Mouse (Mus musculus) forebrain, embryonic 12.5 days (tissue): ENCODE data around the gene Itgb3bp. TPM values are rescaled to one million over a fixed set of nuclear protein-coding genes. Genes with fewer than 3 reads are reported as not detected.
A peak's percentile ranks its signal among the peaks of the same experiment; 100 is the strongest.

Experiments
- ATAC-seq: fragments of 200-750 bp; cut with Nextera tagmentation; 2 replicates; pipeline ENCODE4 v1.8.0; 2017; ENCODE audit warnings: moderate TSS enrichment; ENCODE audit not compliant: low FRiP score
- H3K27ac ChIP-seq: fragments of 300-500 bp; sonication (generic); 2 replicates; pipeline ENCODE4 v1.5.1; 2016; ENCODE audit warnings: mild to moderate bottlenecking
- H3K27me3 ChIP-seq: fragments of 300-500 bp; sonication (generic); 2 replicates; pipeline ENCODE4 v1.6.1; 2016; ENCODE audit warnings: mild to moderate bottlenecking
- H3K36me3 ChIP-seq: fragments of 300-500 bp; sonication (generic); replicated peaks from 2 replicates; pipeline ENCODE4 v1.6.1; 2016; ENCODE audit warnings: mild to moderate bottlenecking
- H3K4me1 ChIP-seq: fragments of 300-500 bp; sonication (generic); 2 replicates; pipeline ENCODE4 v1.6.1; 2016
- H3K4me2 ChIP-seq: fragments of 300-500 bp; sonication (generic); 2 replicates; pipeline ENCODE4 v1.6.1; 2016; ENCODE audit warnings: mild to moderate bottlenecking, moderate library complexity
- H3K4me3 ChIP-seq: fragments of 300-500 bp; sonication (generic); replicated peaks from 2 replicates; pipeline ENCODE4 v1.5.1; 2016; ENCODE audit warnings: mild to moderate bottlenecking
- H3K9ac ChIP-seq: fragments of 300-500 bp; sonication (generic); 2 replicates; pipeline ENCODE4 v1.6.1; 2016; ENCODE audit warnings: mild to moderate bottlenecking
- H3K9me3 ChIP-seq: fragments of 300-500 bp; sonication (generic); 2 replicates; pipeline ENCODE4 v1.6.1; 2016
- WGBS: fragments of 180-500 bp; shearing (Covaris S2); methylation state at CpG from one replicate; pipeline ENCODE4 v1.1.7; 2016; 5-methylcytosine and 5-hydroxymethylcytosine counted together
- polyA plus RNA-seq: library from polyadenylated mRNA; unstranded; fragments of >200 nt; fragmentation: Nextera tagmentation; extraction: Ambion mirVana; gene quantifications from 2 replicates; pipeline ENCODE4 v1.2.1, GENCODE M21; 2016

Gene Itgb3bp
- polyA plus RNA-seq, 1 experiment from 2014 or later, result 54.3 TPM

DNA sequence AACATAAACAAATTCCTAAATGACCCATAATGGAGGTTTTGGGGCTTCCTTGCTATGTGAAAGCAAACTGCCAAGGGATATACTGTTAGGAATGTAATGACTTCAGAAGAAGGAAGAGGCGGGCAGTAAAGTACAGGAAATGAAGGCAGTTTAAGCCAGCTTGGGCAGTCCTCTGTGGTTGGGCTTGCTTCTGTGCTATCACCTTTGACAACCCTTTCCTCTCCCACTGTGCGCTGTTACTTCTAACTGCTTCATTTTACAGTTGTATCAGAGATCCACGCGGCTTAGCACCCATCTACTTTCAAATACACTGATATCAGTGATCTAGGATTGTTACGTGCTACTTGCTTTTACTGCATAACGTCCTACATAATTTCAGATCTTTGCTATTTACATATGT is 137.2 kb downstream of the Itgb3bp start:
- H3K4me2 ChIP-seq, result no peak overlapping the region

DNA sequence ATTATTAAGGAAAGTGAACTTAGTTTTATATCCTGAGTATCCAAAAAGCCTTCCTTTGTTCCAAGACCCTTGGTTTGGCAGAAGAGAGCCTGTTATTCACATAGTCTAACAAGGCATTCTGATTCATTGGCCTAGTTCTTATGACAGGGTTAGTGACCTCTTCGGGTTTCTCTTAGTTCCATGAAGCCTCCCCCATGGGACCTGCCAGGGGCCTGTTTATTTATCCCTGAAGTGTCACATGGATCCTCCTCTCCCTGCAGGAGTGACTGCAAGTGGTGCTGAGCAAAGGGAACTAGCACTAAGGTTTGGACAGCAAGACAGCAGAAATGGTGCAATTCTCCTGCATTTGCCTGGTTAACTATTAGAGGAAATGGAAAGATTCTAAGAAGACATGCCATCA is 156.6 kb downstream of the Itgb3bp start:
- Histone ChIP-seq H3K36me3 (no peaks in the 10 kb centered on the region), H3K4me3 (no peak overlapping the region), H3K4me1 (no peaks in the 10 kb centered on the region), H3K9me3 (no peaks in the 10 kb centered on the region), H3K27ac (no peak overlapping the region), H3K9ac (no peak overlapping the region), H3K27me3 (no peaks in the 10 kb centered on the region), H3K4me2 (no peak overlapping the region)
- no peak for ATAC-seq
- WGBS, result 60% methylated on average over 1 of the region's 1 CpGs

More for the DNA sequence above, 137.2 kb downstream of the Itgb3bp start:
- Histone ChIP-seq H3K9me3 (no peaks in the 10 kb centered on the region), H3K9ac (no peak overlapping the region), H3K27ac (no peak overlapping the region), H3K4me1 (no peaks in the 10 kb centered on the region), H3K27me3 (no peaks in the 10 kb centered on the region), H3K36me3 (no peaks in the 10 kb centered on the region; the same call in 1 of the 2 replicates), H3K4me3 (no peak overlapping the region)
- 94% methylated on average over 6 of the region's 6 CpGs for WGBS
- no peak for ATAC-seq

DNA sequence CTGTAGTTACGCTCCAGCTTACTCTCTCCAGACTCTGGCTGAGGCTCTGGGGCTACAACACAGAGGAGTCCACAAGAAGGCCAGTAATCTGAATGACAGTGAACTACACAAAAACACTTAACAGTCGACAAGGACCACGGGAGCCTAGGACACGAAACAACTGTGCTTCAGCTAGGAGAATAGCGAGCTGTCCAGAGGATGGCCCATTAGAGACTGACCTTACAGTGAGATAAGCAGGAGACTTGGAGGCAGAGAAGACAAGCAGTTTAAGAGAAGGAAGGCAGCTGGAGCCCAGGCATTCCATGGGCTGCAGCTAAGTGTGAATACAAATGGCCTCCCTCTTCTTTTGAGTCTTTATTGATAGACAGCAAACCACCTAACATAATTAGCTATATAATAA is 159.1 kb downstream of the Itgb3bp start:
- H3K4me1 ChIP-seq, result no peaks in the 10 kb centered on the region
- H3K9me3 ChIP-seq, result no peaks in the 10 kb centered on the region
- H3K27ac ChIP-seq, result no peak overlapping the region
- H3K4me3 ChIP-seq, result no peak overlapping the region
- 92% methylated on average over 5 of the region's 5 CpGs for WGBS
- H3K27me3 ChIP-seq, result no peaks in the 10 kb centered on the region
- ATAC-seq, result no peak
- H3K9ac ChIP-seq, result no peak overlapping the region
- no peaks in the 10 kb centered on the region for H3K36me3 ChIP-seq
- no peak overlapping the region for H3K4me2 ChIP-seq

DNA sequence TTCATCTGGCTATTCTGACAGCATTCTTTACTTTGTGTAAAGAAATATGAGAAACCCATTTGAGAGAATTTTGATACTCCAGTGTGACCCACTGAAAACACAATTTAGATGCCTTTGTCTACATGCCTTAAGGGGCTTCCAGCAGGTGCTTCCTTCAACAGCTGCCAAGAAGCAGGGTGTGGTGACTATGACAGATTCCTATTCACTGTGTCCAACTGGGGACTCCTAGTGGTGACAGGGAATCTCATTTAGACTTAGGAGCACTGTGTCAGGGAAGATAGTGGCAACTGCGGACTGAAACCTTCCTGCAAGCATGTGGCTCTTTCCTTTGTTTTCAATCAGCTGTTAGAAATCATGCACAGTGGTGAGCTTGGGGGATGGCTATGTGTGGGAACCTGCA is 162.9 kb downstream of the Itgb3bp start:
- H3K4me3 ChIP-seq, result no peak overlapping the region
- H3K4me1 ChIP-seq, result no peaks in the 10 kb centered on the region
- H3K9me3 ChIP-seq, result no peaks in the 10 kb centered on the region
- no peak for ATAC-seq
- H3K27ac ChIP-seq, result no peak overlapping the region
- 50% methylated on average over 1 of the region's 1 CpGs for WGBS
- no peak overlapping the region for H3K4me2 ChIP-seq
- no peaks in the 10 kb centered on the region for H3K27me3 ChIP-seq
- H3K36me3 ChIP-seq, result no peaks in the 10 kb centered on the region
- H3K9ac ChIP-seq, result no peak overlapping the region

DNA sequence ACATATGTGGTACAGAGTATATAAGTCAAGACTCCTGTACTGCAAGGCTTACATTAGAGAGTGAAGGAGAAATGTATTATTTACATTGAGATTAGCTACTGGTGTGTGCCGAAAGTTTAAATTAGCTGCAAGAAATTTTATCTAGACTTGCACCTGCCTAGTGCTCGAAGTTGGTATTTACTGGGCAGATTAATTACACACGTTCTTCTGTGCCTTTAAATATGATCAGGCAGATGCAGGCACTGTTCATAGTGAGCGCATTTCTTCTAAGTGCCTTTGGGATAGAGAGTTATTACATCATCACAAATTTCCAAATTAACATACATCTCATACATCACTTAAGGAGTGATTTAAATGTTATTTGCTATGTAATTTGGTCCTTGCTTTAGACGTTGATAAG is 163.3 kb downstream of the Itgb3bp start:
- Histone ChIP-seq H3K27me3 (no peaks in the 10 kb centered on the region), H3K9ac (no peak overlapping the region), H3K27ac (no peak overlapping the region), H3K4me2 (no peak overlapping the region), H3K36me3 (no peaks in the 10 kb centered on the region), H3K9me3 (no peaks in the 10 kb centered on the region), H3K4me1 (no peaks in the 10 kb centered on the region), H3K4me3 (no peak overlapping the region)
- WGBS, result 80% methylated on average over 5 of the region's 5 CpGs
- no peak for ATAC-seq

DNA sequence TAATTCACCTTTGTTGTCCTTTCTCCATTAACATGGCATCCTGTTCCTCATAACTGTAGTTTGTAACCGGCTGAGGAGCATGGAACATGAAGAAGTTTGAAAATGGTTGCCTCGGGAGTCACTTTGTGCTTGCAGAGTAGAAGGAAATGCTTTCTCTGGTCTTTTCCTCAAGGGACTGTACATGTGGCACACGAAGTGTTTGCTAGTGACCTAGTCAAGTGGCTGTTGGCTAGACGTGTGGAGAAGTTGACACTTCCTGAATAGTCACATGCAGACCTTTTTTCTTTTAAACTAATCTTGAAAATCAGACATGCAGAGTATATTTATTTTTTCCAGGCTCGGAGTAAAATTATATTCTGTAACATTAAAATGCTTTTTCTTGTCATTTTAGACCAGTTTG is 177.2 kb downstream of the Itgb3bp start:
- 87% methylated on average over 5 of the region's 5 CpGs for WGBS
- H3K4me3 ChIP-seq, result no peak overlapping the region
- no peaks in the 10 kb centered on the region for H3K4me1 ChIP-seq
- 0 out of 2 replicates have a peak, but pooled peaks cover 4% of the 10 kb centered on the region for H3K9me3 ChIP-seq
- no peak overlapping the region for H3K27ac ChIP-seq
- H3K27me3 ChIP-seq, result no peaks in the 10 kb centered on the region
- H3K9ac ChIP-seq, result no peak overlapping the region
- H3K4me2 ChIP-seq, result no peak overlapping the region
- no peak for ATAC-seq
- H3K36me3 ChIP-seq, result peaks cover 6% of the 10 kb centered on the region; the same call in 1 of the 2 replicates

DNA sequence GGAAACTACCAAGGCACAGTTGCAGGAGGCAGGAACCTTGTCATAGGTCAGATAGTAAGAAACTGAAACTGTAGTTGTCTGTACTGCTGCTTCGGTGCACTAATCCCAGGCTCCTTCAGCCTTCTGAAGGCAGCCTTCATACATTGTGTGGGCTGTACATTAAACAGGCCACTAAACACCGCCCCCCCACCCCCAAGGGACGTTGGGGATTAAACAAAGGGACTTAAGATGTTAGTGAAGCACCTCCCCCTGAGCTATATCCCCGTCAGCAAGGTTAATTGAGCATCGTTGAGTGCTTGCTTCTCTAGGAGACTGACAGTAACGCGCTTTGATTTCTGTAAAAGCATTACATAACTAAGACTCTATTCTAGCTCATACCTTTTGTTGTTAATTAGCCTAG is 189.8 kb downstream of the Itgb3bp start:
- no peak; the same call in 1 of the 2 replicates for ATAC-seq
- Histone ChIP-seq H3K4me3 (no peak overlapping the region), H3K27ac (no peak overlapping the region), H3K9me3 (no peaks in the 10 kb centered on the region), H3K27me3 (no peaks in the 10 kb centered on the region), H3K4me1 (peaks cover 5% of the 10 kb centered on the region; the same call in 1 of the 2 replicates), H3K36me3 (no peaks in the 10 kb centered on the region), H3K4me2 (0 out of 2 replicates have a peak overlapping the region, but pooled peaks have one; percentile 10), H3K9ac (no peak overlapping the region)
- WGBS, result 19% methylated on average over 7 of the region's 7 CpGs

DNA sequence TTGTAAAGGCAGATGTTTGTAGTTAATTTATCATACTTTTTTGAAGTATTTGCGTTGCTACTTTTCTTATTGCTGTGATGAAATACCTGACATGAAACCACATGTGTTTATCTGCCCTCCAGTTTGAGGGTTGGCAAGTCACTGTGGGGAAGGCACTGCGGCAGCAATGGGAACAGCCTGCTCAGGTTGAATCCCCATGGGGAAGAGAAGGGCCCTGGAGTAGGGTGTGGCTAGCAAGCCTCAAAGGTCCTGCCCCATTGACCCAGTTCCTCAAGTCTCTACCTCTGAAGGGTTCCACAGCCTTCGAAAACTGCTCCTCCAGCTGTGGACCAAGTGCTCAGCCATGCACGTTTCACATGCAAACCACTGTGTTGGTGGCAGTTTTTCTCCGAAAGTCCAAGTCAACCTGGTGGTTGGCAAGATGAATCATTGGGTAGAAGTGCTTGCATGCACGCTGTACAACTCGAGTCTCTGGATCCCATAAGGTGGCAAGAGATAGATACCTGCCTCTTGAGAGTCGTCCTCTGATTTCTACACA is 203.6 kb downstream of the Itgb3bp start:
- 97% methylated on average over 8 of the region's 8 CpGs for WGBS
- Histone ChIP-seq H3K9me3 (peaks cover 9% of the 10 kb centered on the region; the same call in 1 of the 2 replicates), H3K4me3 (no peak overlapping the region), H3K4me1 (no peaks in the 10 kb centered on the region), H3K9ac (no peak overlapping the region), H3K27me3 (no peaks in the 10 kb centered on the region), H3K27ac (no peak overlapping the region), H3K36me3 (peaks cover 40% of the 10 kb centered on the region), H3K4me2 (no peak overlapping the region)
- no peak for ATAC-seq

DNA sequence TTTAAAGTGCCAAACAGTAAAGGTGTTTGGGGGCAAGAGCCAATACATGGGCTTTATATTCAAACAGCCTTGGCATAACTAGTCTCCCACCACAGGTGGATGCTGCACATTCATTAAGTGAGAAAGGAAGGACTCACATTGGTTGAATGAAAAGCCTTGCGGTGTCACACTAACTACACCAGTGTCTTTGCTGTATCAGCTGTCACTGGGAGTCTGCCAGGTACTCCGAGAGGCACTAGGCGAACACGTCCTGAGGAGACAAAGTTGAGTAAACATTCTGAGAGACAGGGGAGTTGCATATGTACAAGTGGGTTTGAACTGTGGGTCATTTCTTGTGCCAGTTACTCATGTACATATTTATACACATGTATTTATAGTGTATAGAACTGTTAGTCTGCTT is 205.3 kb downstream of the Itgb3bp start:
- no peak overlapping the region for H3K4me2 ChIP-seq
- H3K27me3 ChIP-seq, result no peaks in the 10 kb centered on the region
- H3K27ac ChIP-seq, result no peak overlapping the region
- no peak for ATAC-seq
- peaks cover 28% of the 10 kb centered on the region for H3K36me3 ChIP-seq
- H3K9me3 ChIP-seq, result no peaks in the 10 kb centered on the region
- no peaks in the 10 kb centered on the region for H3K4me1 ChIP-seq
- 96% methylated on average over 4 of the region's 4 CpGs for WGBS
- no peak overlapping the region for H3K4me3 ChIP-seq
- H3K9ac ChIP-seq, result no peak overlapping the region

DNA sequence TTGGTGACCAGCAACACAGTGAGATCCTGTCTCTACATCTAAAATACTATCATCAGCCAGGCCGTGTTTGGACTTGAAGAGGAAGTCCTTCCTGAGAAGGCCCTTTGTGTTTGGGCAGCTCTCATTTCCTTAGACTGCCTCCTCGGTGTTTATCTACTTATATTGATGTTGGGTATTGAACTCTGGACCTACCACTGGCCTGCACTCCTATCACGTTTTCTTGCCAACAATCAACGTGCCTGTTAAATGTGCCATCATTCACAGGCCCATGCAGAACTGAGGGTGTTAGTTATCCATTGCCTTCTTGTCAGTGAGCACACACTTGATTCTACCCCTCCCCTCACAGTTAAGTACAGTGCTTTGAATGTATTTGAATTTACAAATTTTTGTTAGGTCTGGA is 211.7 kb downstream of the Itgb3bp start:
- Histone ChIP-seq H3K9me3 (no peaks in the 10 kb centered on the region), H3K4me1 (0 out of 2 replicates have a peak, but pooled peaks cover 2% of the 10 kb centered on the region), H3K27ac (no peak overlapping the region), H3K27me3 (0 out of 2 replicates have a peak, but pooled peaks cover 10% of the 10 kb centered on the region), H3K9ac (no peak overlapping the region), H3K4me2 (no peak overlapping the region), H3K4me3 (no peak overlapping the region), H3K36me3 (0 out of 2 replicates have a peak, but pooled peaks cover 4% of the 10 kb centered on the region)
- 83% methylated on average over 4 of the region's 4 CpGs for WGBS
- no peak for ATAC-seq

DNA sequence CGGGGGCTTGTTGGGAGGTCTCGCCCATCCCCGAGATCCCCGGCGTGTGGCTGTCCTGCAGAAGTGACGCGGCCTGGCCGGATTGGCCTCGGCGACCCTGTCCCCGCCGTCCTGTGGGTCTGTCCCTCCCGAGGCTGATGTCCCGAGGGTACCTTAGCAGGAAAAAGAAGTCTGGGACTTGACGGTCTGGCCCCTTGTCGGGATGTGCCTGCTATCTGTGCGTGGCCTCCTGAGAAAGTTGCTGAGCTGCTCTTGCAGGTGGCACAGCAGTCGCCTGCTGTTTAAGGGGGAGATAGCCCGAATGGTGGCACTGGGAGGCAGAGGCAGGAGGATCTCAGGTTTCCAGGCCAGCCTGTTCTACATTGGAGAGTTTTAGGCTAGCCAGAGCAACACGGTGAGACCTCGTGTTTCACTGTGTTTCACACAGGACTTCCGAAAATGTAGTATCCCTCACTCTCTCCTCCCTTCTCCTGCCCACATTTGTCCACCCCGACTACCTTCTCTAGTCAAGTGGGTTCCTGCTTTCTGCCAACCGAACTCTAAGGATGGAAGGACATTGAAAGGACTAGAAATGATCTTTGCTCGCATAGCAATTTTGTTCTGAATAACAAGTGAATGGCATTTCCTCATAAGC is 213.7 kb downstream of the Itgb3bp start:
- Histone ChIP-seq H3K27ac (0 out of 2 replicates have a peak overlapping the region, but pooled peaks have one; percentile 42), H3K4me1 (0 out of 2 replicates have a peak, but pooled peaks cover 2% of the 10 kb centered on the region), H3K4me3 (peak overlapping the region; percentile 64), H3K36me3 (0 out of 2 replicates have a peak, but pooled peaks cover 4% of the 10 kb centered on the region), H3K9me3 (no peaks in the 10 kb centered on the region), H3K27me3 (0 out of 2 replicates have a peak, but pooled peaks cover 10% of the 10 kb centered on the region), H3K4me2 (peak overlapping the region; percentile 66), H3K9ac (peak overlapping the region; percentile 81)
- ATAC-seq, result peak; percentile 75
- WGBS, result 29% methylated on average over 25 of the region's 25 CpGs
